Mouse (Mus musculus): ENCODE measurements around the gene Camkmt. TPM values are rescaled to one million over a fixed set of nuclear protein-coding genes. Genes with fewer than 3 reads are reported as not detected.

Gene Camkmt
- polyA plus RNA-seq, 1 experiment from 2014 or later: 13.6 TPM

DNA sequence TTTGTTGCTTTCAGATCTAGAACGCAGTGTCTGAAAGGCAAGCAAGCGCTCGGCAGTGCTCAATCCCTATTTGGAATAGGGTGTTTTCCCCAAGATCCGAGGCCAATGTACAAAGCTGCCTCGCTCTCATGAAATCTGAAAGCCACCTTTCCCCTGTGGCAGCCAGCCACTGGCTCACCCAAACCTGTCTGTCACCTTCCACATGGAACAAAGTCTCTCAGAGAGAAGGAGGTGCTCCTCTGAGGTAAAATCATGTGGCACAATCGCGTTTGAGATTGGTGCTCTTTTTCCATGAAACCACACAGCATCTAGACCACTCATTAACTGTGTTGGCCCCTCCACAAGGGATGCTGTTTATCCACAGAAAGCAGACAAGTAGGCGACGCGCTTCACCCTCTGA is 238.5 kb downstream of the Camkmt start:
- Histone ChIP-seq H3K4me3 (no peak overlapping the region), H3K27ac (no peak overlapping the region), H3K9ac (no peak overlapping the region), H3K27me3 (no peaks in the 10 kb centered on the region), H3K4me1 (no peaks in the 10 kb centered on the region), H3K4me2 (replicated peaks) (no peak overlapping the region), H3K36me3 (no peaks in the 10 kb centered on the region), H3K9me3 (replicated peaks) (no peaks in the 10 kb centered on the region)
- ATAC-seq (ENCODE audit: low FRiP score): no peak
- WGBS: 90% methylated on average over 10 of the region's 10 CpGs

DNA sequence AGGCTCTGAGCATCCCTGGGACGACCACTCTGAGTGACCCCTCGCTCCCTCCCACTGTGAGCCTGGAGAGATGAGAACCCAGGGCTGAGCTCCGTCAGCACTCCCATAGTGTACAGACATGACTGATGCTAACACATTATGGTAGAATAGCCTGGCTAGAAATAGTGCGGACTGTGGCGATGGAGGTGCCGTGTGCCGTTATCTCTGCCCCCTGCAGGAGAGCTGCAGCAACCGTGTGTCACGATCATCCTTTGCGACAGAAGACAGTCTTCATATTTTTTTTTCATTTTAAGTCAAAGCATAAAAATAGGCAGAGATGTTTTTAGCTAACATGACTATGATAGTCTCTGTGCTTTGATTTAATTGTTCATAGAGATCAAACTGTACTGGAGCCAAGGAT is 245.1 kb downstream of the Camkmt start:
- no peak overlapping the region for H3K27ac ChIP-seq
- H3K9ac ChIP-seq: no peak overlapping the region
- H3K27me3 ChIP-seq: no peaks in the 10 kb centered on the region
- H3K4me1 ChIP-seq: no peaks in the 10 kb centered on the region
- no peak overlapping the region for H3K4me3 ChIP-seq
- no peak overlapping the region for H3K4me2 ChIP-seq (replicated peaks)
- 79% methylated on average over 10 of the region's 10 CpGs for WGBS
- no peaks in the 10 kb centered on the region for H3K9me3 ChIP-seq (replicated peaks)
- ATAC-seq (ENCODE audit: low FRiP score): no peak
- H3K36me3 ChIP-seq: no peaks in the 10 kb centered on the region

- 84% methylated on average over 7 of the region's 7 CpGs for WGBS
- no peak for ATAC-seq (ENCODE audit: low FRiP score)
These were observed 247.3 kb downstream of the Camkmt start for GRCm38 (mm10) chr17:85337666-85338065.

GRCm38 (mm10) chr17:85341134-85341700 is 250.9 kb downstream of the Camkmt start:
- H3K36me3 ChIP-seq: no peaks in the 10 kb centered on the region
- no peaks in the 10 kb centered on the region for H3K9me3 ChIP-seq (replicated peaks)
- H3K9ac ChIP-seq: no peak overlapping the region
- H3K4me2 ChIP-seq (replicated peaks): peak overlapping the region; percentile 21
- H3K27ac ChIP-seq: no peak overlapping the region
- 45% methylated on average over 18 of the region's 18 CpGs for WGBS
- H3K27me3 ChIP-seq: 0 out of 2 replicates have a peak, but pooled peaks cover 3% of the 10 kb centered on the region
- H3K4me3 ChIP-seq: no peak overlapping the region
- H3K4me1 ChIP-seq: peaks cover 3% of the 10 kb centered on the region; the same call in 1 of the 2 replicates
- peak; percentile 80 for ATAC-seq (ENCODE audit: low FRiP score)

More at GRCm38 (mm10) chr17:85337666-85338065, 247.3 kb downstream of the Camkmt start:
- no peak overlapping the region for H3K27ac ChIP-seq
- no peaks in the 10 kb centered on the region for H3K36me3 ChIP-seq
- no peak overlapping the region for H3K9ac ChIP-seq
- H3K27me3 ChIP-seq: no peaks in the 10 kb centered on the region
- no peak overlapping the region for H3K4me3 ChIP-seq
- no peaks in the 10 kb centered on the region for H3K9me3 ChIP-seq (replicated peaks)
- H3K4me2 ChIP-seq (replicated peaks): no peak overlapping the region
- peaks cover 3% of the 10 kb centered on the region; the same call in 1 of the 2 replicates for H3K4me1 ChIP-seq

GRCm38 (mm10) chr17:85342471-85342870 is 252.1 kb downstream of the Camkmt start:
- Histone ChIP-seq H3K27me3 (0 out of 2 replicates have a peak, but pooled peaks cover 5% of the 10 kb centered on the region), H3K27ac (no peak overlapping the region), H3K36me3 (no peaks in the 10 kb centered on the region), H3K9me3 (replicated peaks) (no peaks in the 10 kb centered on the region), H3K4me3 (no peak overlapping the region), H3K4me2 (replicated peaks) (no peak overlapping the region), H3K9ac (no peak overlapping the region), H3K4me1 (peaks cover 3% of the 10 kb centered on the region; the same call in 1 of the 2 replicates)
- ATAC-seq (ENCODE audit: low FRiP score): no peak
- WGBS: 93% methylated on average over 5 of the region's 5 CpGs

DNA sequence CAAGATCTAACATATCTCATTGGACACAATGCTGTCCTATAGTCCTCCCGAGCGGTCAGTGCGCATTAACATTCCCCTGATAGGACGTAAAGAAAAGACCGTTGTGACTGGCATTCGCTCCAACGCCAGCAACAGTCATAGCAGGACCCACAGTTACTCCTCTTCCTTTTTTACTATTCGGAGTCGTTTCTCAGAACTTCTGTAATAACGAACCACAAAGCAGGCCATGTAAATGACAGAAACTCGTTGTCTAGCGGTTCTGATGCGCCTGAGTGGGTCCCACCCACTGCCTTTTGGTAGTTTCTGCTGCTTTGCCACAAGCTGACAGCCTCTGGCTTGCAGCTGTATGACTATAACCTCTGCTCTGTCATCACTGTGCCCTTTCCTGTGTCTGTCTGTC is 253.1 kb downstream of the Camkmt start:
- 75% methylated on average over 13 of the region's 13 CpGs for WGBS
- Histone ChIP-seq H3K27me3 (0 out of 2 replicates have a peak, but pooled peaks cover 5% of the 10 kb centered on the region), H3K4me3 (no peak overlapping the region), H3K36me3 (no peaks in the 10 kb centered on the region), H3K4me1 (peaks cover 3% of the 10 kb centered on the region; the same call in 1 of the 2 replicates), H3K27ac (no peak overlapping the region), H3K9ac (no peak overlapping the region), H3K9me3 (replicated peaks) (no peaks in the 10 kb centered on the region), H3K4me2 (replicated peaks) (no peak overlapping the region)
- ATAC-seq (ENCODE audit: low FRiP score): no peak

DNA sequence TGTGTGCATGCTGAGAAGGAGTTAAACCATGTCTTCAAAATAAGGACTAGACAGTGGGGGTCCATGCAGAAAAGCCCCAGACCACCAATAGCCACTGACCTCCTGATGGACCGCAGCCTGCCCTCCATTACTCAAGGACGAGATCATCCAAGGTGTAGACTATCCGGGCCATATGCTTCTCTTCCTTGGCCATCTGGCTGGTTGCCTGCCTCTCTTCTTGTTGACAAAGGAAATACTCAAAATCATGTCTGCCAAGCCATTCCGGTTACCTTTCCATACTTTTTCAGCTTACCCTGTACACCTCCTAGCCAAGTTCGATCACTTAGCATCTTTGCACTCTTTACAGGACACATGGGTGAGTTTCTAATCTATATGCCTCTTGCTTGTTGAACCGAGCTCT is 256.3 kb downstream of the Camkmt start:
- Histone ChIP-seq H3K27ac (no peak overlapping the region), H3K27me3 (0 out of 2 replicates have a peak, but pooled peaks cover 5% of the 10 kb centered on the region), H3K9me3 (replicated peaks) (no peaks in the 10 kb centered on the region), H3K4me1 (no peaks in the 10 kb centered on the region), H3K4me2 (replicated peaks) (no peak overlapping the region), H3K9ac (no peak overlapping the region), H3K36me3 (no peaks in the 10 kb centered on the region), H3K4me3 (no peak overlapping the region)
- no peak for ATAC-seq (ENCODE audit: low FRiP score)
- WGBS: 89% methylated on average over 6 of the region's 6 CpGs

GRCm38 (mm10) chr17:85349331-85349935 is 259.1 kb downstream of the Camkmt start:
- 67% methylated on average over 8 of the region's 8 CpGs for WGBS

DNA sequence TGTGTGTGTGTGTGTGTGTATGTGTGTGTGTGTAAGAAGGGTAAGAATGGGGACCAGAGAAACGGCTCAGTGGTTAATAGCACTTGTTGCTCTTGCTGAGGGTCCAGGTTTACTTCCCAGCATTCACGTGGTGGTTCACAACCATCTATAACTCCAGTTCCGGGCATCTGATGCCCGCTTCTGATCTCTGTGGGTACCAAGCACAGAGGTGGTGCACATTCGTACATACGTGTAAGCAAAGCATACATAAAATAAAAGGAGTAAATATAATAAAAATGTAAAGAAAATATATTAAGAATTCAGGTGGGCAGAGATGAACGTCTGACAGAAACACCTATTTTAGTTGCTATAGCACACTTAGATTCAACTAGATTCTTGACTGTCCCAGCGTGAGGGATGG is 260.9 kb downstream of the Camkmt start:
- no peak for ATAC-seq (ENCODE audit: low FRiP score)

More at GRCm38 (mm10) chr17:85349331-85349935, 259.1 kb downstream of the Camkmt start:
- H3K27me3 ChIP-seq: 0 out of 2 replicates have a peak, but pooled peaks cover 5% of the 10 kb centered on the region
- no peak overlapping the region for H3K4me2 ChIP-seq (replicated peaks)
- H3K9ac ChIP-seq: no peak overlapping the region
- no peaks in the 10 kb centered on the region for H3K4me1 ChIP-seq
- no peak for ATAC-seq (ENCODE audit: low FRiP score)
- H3K27ac ChIP-seq: no peak overlapping the region
- H3K9me3 ChIP-seq (replicated peaks): no peaks in the 10 kb centered on the region
- no peaks in the 10 kb centered on the region for H3K36me3 ChIP-seq
- no peak overlapping the region for H3K4me3 ChIP-seq

GRCm38 (mm10) chr17:85352731-85353130 is 262.4 kb downstream of the Camkmt start:
- H3K4me3 ChIP-seq: no peak overlapping the region
- H3K9me3 ChIP-seq (replicated peaks): no peaks in the 10 kb centered on the region
- no peak overlapping the region for H3K4me2 ChIP-seq (replicated peaks)
- H3K4me1 ChIP-seq: no peaks in the 10 kb centered on the region
- no peak overlapping the region for H3K27ac ChIP-seq
- ATAC-seq (ENCODE audit: low FRiP score): no peak
- WGBS: 82% methylated on average over 7 of the region's 7 CpGs
- no peaks in the 10 kb centered on the region for H3K27me3 ChIP-seq
- no peaks in the 10 kb centered on the region for H3K36me3 ChIP-seq
- H3K9ac ChIP-seq: no peak overlapping the region

More for the DNA sequence above, 260.9 kb downstream of the Camkmt start:
- H3K9ac ChIP-seq: no peak overlapping the region
- H3K9me3 ChIP-seq (replicated peaks): no peaks in the 10 kb centered on the region
- H3K27me3 ChIP-seq: 0 out of 2 replicates have a peak, but pooled peaks cover 1% of the 10 kb centered on the region
- 91% methylated on average over 8 of the region's 8 CpGs for WGBS
- no peak overlapping the region for H3K4me2 ChIP-seq (replicated peaks)
- no peaks in the 10 kb centered on the region for H3K4me1 ChIP-seq
- no peak overlapping the region for H3K27ac ChIP-seq
- H3K36me3 ChIP-seq: no peaks in the 10 kb centered on the region
- no peak overlapping the region for H3K4me3 ChIP-seq

GRCm38 (mm10) chr17:85353191-85353590 is 262.8 kb downstream of the Camkmt start:
- Histone ChIP-seq H3K27me3 (no peaks in the 10 kb centered on the region), H3K4me3 (no peak overlapping the region), H3K9me3 (replicated peaks) (no peaks in the 10 kb centered on the region), H3K4me1 (no peaks in the 10 kb centered on the region), H3K4me2 (replicated peaks) (no peak overlapping the region), H3K27ac (no peak overlapping the region), H3K9ac (no peak overlapping the region), H3K36me3 (no peaks in the 10 kb centered on the region)
- 85% methylated on average over 6 of the region's 6 CpGs for WGBS
- no peak for ATAC-seq (ENCODE audit: low FRiP score)

GRCm38 (mm10) chr17:85353636-85354035 is 263.3 kb downstream of the Camkmt start:
- H3K9ac ChIP-seq: no peak overlapping the region
- H3K36me3 ChIP-seq: no peaks in the 10 kb centered on the region
- H3K27me3 ChIP-seq: no peaks in the 10 kb centered on the region
- no peaks in the 10 kb centered on the region for H3K9me3 ChIP-seq (replicated peaks)
- H3K4me1 ChIP-seq: no peaks in the 10 kb centered on the region
- H3K4me3 ChIP-seq: no peak overlapping the region
- H3K27ac ChIP-seq: no peak overlapping the region
- 83% methylated on average over 10 of the region's 10 CpGs for WGBS
- no peak for ATAC-seq (ENCODE audit: low FRiP score)
- H3K4me2 ChIP-seq (replicated peaks): no peak overlapping the region

GRCm38 (mm10) chr17:85355356-85355755 is 265.0 kb downstream of the Camkmt start:
- Histone ChIP-seq H3K9ac (no peak overlapping the region), H3K27me3 (no peaks in the 10 kb centered on the region), H3K36me3 (no peaks in the 10 kb centered on the region), H3K9me3 (replicated peaks) (no peaks in the 10 kb centered on the region), H3K27ac (no peak overlapping the region), H3K4me3 (no peak overlapping the region), H3K4me1 (no peaks in the 10 kb centered on the region), H3K4me2 (replicated peaks) (no peak overlapping the region)
- WGBS: 90% methylated on average over 9 of the region's 9 CpGs
- ATAC-seq (ENCODE audit: low FRiP score): no peak
